Mouse (Mus musculus) G1E (cell line): ENCODE results near the gene Mybbp1a.

ENCODE experiments used
- CTCF ChIP-seq: IDR thresholded peaks from 2 replicates; pipeline ENCODE4 v1.5.1; 2012; ENCODE audit warnings: low read depth, low read length, inconsistent platforms, mixed read lengths
- GATA1 ChIP-seq: IDR thresholded peaks from 2 replicates; pipeline ENCODE4 v1.6.1; 2012; ENCODE audit warnings: borderline replicate concordance, low read length, inconsistent platforms, mixed read lengths
- GATA2 ChIP-seq: IDR thresholded peaks from 2 replicates; pipeline ENCODE4 v1.6.1; 2012; ENCODE audit warnings: low read depth, low read length, inconsistent platforms, borderline replicate concordance
- POLR2AphosphoS5 ChIP-seq: IDR thresholded peaks from 2 replicates; pipeline ENCODE4 v1.6.1; 2012; ENCODE audit warnings: low read depth, low read length, inconsistent platforms; ENCODE audit not compliant: insufficient replicate concordance

- TF ChIP-seq GATA1: no peak
- no peak for TF ChIP-seq CTCF
- TF ChIP-seq POLR2AphosphoS5: no peak
- TF ChIP-seq GATA2: no peak
Observed at GRCm38 (mm10) chr11:72413601-72414190, 27.5 kb upstream of the Mybbp1a start.
